ENCODE assay signal across 10 mouse cellular contexts in genomic region chr6:28931234-28931633, GRCm38 (mm10).
A peak's percentile ranks its signal among the peaks of the same experiment; 100 is the strongest.
DNase-seq lines count a peak whose midpoint lies in the region; ATAC-seq and TF ChIP-seq lines count a peak whose summit lies in the region.
"Had no signal": no experiment of that assay in that cellular context is flagged by ENCODE, and none has a peak within 500 bp of the region (broad histone marks: within the 10 kb centered on the region; RNA-seq: fewer than 3 reads in every experiment).

No protein-coding gene starts in this region.

- TF ChIP-seq POLR2A in brain, embryonic 14.5 days (IDR thresholded peaks at IDR 0.05; ENCODE audit: borderline replicate concordance, extremely low read depth, insufficient read depth, insufficient read length, poor library complexity, severe bottlenecking) = no peak
- no peak for TF ChIP-seq POLR2A in limb, embryonic 14.5 days (IDR thresholded peaks at IDR 0.05; ENCODE audit: borderline replicate concordance, extremely low read depth, insufficient read depth, insufficient read length)

- H3K27ac ChIP-seq in intestine, embryonic 14.5 days (ENCODE audit: low read depth) = no peak overlapping the region
- no peak overlapping the region for H3K27ac ChIP-seq in intestine, postnatal 0 days (ENCODE audit: low read depth, low read length)
- peak overlapping the region; percentile 38 for H3K27ac ChIP-seq in forebrain, embryonic 12.5 days
- H3K27ac ChIP-seq in limb, embryonic 14.5 days (replicated peaks; ENCODE audit: low read depth, low read length) = no peak overlapping the region

- H3K9ac ChIP-seq in intestine, embryonic 14.5 days (ENCODE audit: low read length) = no peak overlapping the region
- no peak overlapping the region for H3K9ac ChIP-seq in intestine, postnatal 0 days (ENCODE audit: low read depth, low read length)
- peak overlapping the region; percentile 36; the same call in 1 of the 2 replicates for H3K9ac ChIP-seq in forebrain, embryonic 12.5 days
- no peak overlapping the region for H3K9ac ChIP-seq in limb, embryonic 14.5 days (ENCODE audit: low read depth, low read length, severe bottlenecking)

- H3K4me2 ChIP-seq in intestine, embryonic 14.5 days (ENCODE audit: low read length) = peak overlapping the region; percentile 36
- H3K4me2 ChIP-seq in intestine, postnatal 0 days (replicated peaks; ENCODE audit: low read depth) = no peak overlapping the region
- peak overlapping the region; percentile 51 for H3K4me2 ChIP-seq in forebrain, embryonic 12.5 days
- H3K4me2 ChIP-seq in limb, embryonic 14.5 days (replicated peaks; ENCODE audit: low read depth, low read length, severe bottlenecking) = peak overlapping the region; percentile 47; the same call in 1 of the 2 replicates

- no peak for TF ChIP-seq CTCF in intestine, postnatal 0 days (IDR thresholded peaks at IDR 0.05; ENCODE audit: low read depth)
- TF ChIP-seq CTCF in brain, embryonic 14.5 days (IDR thresholded peaks at IDR 0.05; ENCODE audit: borderline replicate concordance, extremely low read depth, insufficient read depth, insufficient read length) = no peak

- H3K4me3 ChIP-seq in intestine, embryonic 14.5 days (ENCODE audit: low read depth, low read length) = no peak overlapping the region
- no peak overlapping the region for H3K4me3 ChIP-seq in intestine, postnatal 0 days (ENCODE audit: low read depth, low read length)
- no peak overlapping the region for H3K4me3 ChIP-seq in forebrain, embryonic 12.5 days (replicated peaks)
- H3K4me3 ChIP-seq in limb, embryonic 14.5 days (replicated peaks; ENCODE audit: low read length) = no peak overlapping the region

- DNase-seq in intestine, embryonic 14.5 days (ENCODE audit: low spot score) = no peak
- DNase-seq in brain, embryonic 14.5 days (ENCODE audit: low read depth) = peak; percentile 64
- no peak for DNase-seq in limb, embryonic 14.5 days (ENCODE audit: low spot score)
- no peak for DNase-seq in thymus, postnatal 36 days
- no peak for DNase-seq in thymus, postnatal 14 days
- DNase-seq: kidney, adult 18-20 months; liver had no signal

- no peaks in the 10 kb centered on the region for H3K9me3 ChIP-seq in intestine, embryonic 14.5 days (ENCODE audit: control insufficient read depth, low read length)
- no peaks in the 10 kb centered on the region for H3K9me3 ChIP-seq in intestine, postnatal 0 days (ENCODE audit: control insufficient read depth)
- no peaks in the 10 kb centered on the region for H3K9me3 ChIP-seq in forebrain, embryonic 12.5 days
- no peaks in the 10 kb centered on the region for H3K9me3 ChIP-seq in limb, embryonic 14.5 days (ENCODE audit: control insufficient read depth, low read length)

- no peaks in the 10 kb centered on the region for H3K36me3 ChIP-seq in intestine, embryonic 14.5 days (ENCODE audit: control insufficient read depth, insufficient read depth, low read length)
- H3K36me3 ChIP-seq in intestine, postnatal 0 days (ENCODE audit: control insufficient read depth, insufficient read depth) = no peaks in the 10 kb centered on the region
- H3K36me3 ChIP-seq in forebrain, embryonic 12.5 days (replicated peaks) = no peaks in the 10 kb centered on the region
- no peaks in the 10 kb centered on the region for H3K36me3 ChIP-seq in limb, embryonic 14.5 days (ENCODE audit: control insufficient read depth, insufficient read depth, low read length)

- no peaks in the 10 kb centered on the region for H3K27me3 ChIP-seq in intestine, embryonic 14.5 days (replicated peaks; ENCODE audit: control insufficient read depth, insufficient read depth, low read length)
- 0 out of 2 replicates have a peak, but pooled peaks cover 3% of the 10 kb centered on the region for H3K27me3 ChIP-seq in intestine, postnatal 0 days (replicated peaks; ENCODE audit: control insufficient read depth, insufficient read depth, low read length)
- H3K27me3 ChIP-seq in forebrain, embryonic 12.5 days = no peaks in the 10 kb centered on the region
- no peaks in the 10 kb centered on the region for H3K27me3 ChIP-seq in limb, embryonic 14.5 days (ENCODE audit: control insufficient read depth, insufficient read depth, low read length)

- no peak for ATAC-seq in intestine, embryonic 14.5 days (replicated peaks; ENCODE audit: low FRiP score, low TSS enrichment, low read depth)
- no peak for ATAC-seq in intestine, postnatal 0 days
- peak; percentile 54 for ATAC-seq in forebrain, embryonic 12.5 days (ENCODE audit: low FRiP score)
- no peak for ATAC-seq in limb, embryonic 14.5 days (ENCODE audit: low FRiP score, low read depth)
- ATAC-seq in activated CD4-positive, CD25-positive, alpha-beta regulatory T cell, adult 4 months = no peak

- H3K4me1 ChIP-seq in intestine, embryonic 14.5 days (replicated peaks; ENCODE audit: control insufficient read depth, insufficient read depth, low read length) = no peaks in the 10 kb centered on the region; the same call in none of the 2 replicates
- no peaks in the 10 kb centered on the region for H3K4me1 ChIP-seq in intestine, postnatal 0 days (replicated peaks; ENCODE audit: control insufficient read depth, insufficient read depth, low read length)
- peaks cover 21% of the 10 kb centered on the region for H3K4me1 ChIP-seq in forebrain, embryonic 12.5 days
- peaks cover 19% of the 10 kb centered on the region for H3K4me1 ChIP-seq in limb, embryonic 14.5 days (ENCODE audit: control insufficient read depth, insufficient read depth, low read length)

- 34% methylated on average over 9 of the region's 9 CpGs for WGBS in intestine, embryonic 14.5 days
- 45% methylated on average over 9 of the region's 9 CpGs for whole genome bisulfite sequencing in intestine, postnatal 0 days
- WGBS in forebrain, embryonic 12.5 days = 10% methylated on average over 9 of the region's 9 CpGs
- 7% methylated on average over 9 of the region's 9 CpGs for WGBS in limb, embryonic 14.5 days
